Mouse (Mus musculus): ENCODE measurements around the gene Litaf. TPM values are rescaled to one million over a fixed set of nuclear protein-coding genes. Genes with fewer than 3 reads are reported as not detected.

Gene Litaf
- polyA plus RNA-seq, 1 experiment from 2014 or later = 113 TPM

GRCm38 (mm10) chr16:11035790-11036431, 30.0 kb downstream of the Litaf start:
- Histone ChIP-seq H3K4me1 (peaks cover 13% of the 10 kb centered on the region), H3K4me3 (no peak overlapping the region), H3K4me2 (no peak overlapping the region), H3K36me3 (no peaks in the 10 kb centered on the region), H3K9ac (no peak overlapping the region), H3K27ac (no peak overlapping the region), H3K27me3 (no peaks in the 10 kb centered on the region), H3K9me3 (no peaks in the 10 kb centered on the region)
- WGBS = 28% methylated on average over 15 of the region's 15 CpGs
- no peak for ATAC-seq (ENCODE audit: insufficient number of reproducible peaks, low FRiP score, low TSS enrichment, low read depth)

GRCm38 (mm10) chr16:11035273-11035672, 30.7 kb downstream of the Litaf start:
- 82% methylated on average over 9 of the region's 9 CpGs for WGBS
- Histone ChIP-seq H3K4me1 (peaks cover 13% of the 10 kb centered on the region), H3K36me3 (no peaks in the 10 kb centered on the region), H3K4me3 (no peak overlapping the region), H3K27ac (no peak overlapping the region), H3K9me3 (no peaks in the 10 kb centered on the region), H3K9ac (no peak overlapping the region), H3K27me3 (no peaks in the 10 kb centered on the region), H3K4me2 (no peak overlapping the region)
- ATAC-seq (ENCODE audit: insufficient number of reproducible peaks, low FRiP score, low TSS enrichment, low read depth) = no peak

DNA sequence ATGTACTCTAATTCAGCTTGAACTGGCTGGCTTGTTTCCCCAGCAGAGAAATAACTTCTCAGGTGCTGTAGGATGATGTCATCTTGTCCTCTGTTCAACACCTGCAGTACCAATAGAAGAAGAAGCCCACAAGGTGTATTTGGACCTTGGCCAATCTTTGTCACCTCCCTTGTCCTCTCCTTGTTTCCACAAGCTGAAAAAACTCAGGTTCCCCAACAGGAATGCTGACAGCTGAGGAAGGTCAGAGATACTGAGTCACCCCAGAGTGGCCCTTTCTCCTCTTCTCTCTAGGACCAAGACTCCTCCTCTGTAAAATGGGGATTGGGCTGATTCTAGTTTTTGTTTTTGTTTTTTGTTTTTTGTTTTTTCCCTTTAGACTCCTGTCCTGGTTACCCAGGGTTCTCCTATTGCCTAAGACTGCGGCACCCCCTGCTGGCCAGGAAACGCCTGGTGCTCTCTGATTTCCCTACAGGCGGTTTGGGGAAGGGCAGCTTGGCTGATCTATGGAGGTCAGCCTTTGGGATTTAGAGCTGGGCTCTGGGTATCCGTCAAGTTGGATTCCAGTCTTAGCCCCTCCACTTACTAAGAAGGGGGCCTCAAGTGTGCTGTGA, 31.7 kb downstream of the Litaf start:
- Histone ChIP-seq H3K27ac (no peak overlapping the region), H3K4me2 (no peak overlapping the region), H3K36me3 (no peaks in the 10 kb centered on the region), H3K9me3 (no peaks in the 10 kb centered on the region), H3K4me1 (peaks cover 10% of the 10 kb centered on the region), H3K4me3 (no peak overlapping the region), H3K27me3 (no peaks in the 10 kb centered on the region), H3K9ac (no peak overlapping the region)
- WGBS = 4% methylated on average over 4 of the region's 4 CpGs
- no peak for ATAC-seq (ENCODE audit: insufficient number of reproducible peaks, low FRiP score, low TSS enrichment, low read depth)

GRCm38 (mm10) chr16:11031320-11031719, 34.6 kb downstream of the Litaf start:
- no peak for ATAC-seq (ENCODE audit: insufficient number of reproducible peaks, low FRiP score, low TSS enrichment, low read depth)
- no peak overlapping the region for H3K4me2 ChIP-seq
- no peaks in the 10 kb centered on the region for H3K9me3 ChIP-seq
- no peak overlapping the region for H3K9ac ChIP-seq
- WGBS = 54% methylated on average over 3 of the region's 3 CpGs
- no peak overlapping the region for H3K27ac ChIP-seq
- H3K36me3 ChIP-seq = no peaks in the 10 kb centered on the region
- H3K4me3 ChIP-seq = no peak overlapping the region
- no peaks in the 10 kb centered on the region for H3K27me3 ChIP-seq
- peaks cover 9% of the 10 kb centered on the region for H3K4me1 ChIP-seq

GRCm38 (mm10) chr16:11030844-11031243, 35.1 kb downstream of the Litaf start:
- Histone ChIP-seq H3K27me3 (no peaks in the 10 kb centered on the region), H3K4me2 (no peak overlapping the region), H3K27ac (no peak overlapping the region), H3K4me1 (peaks cover 6% of the 10 kb centered on the region; the same call in 1 of the 2 replicates), H3K9me3 (no peaks in the 10 kb centered on the region), H3K36me3 (no peaks in the 10 kb centered on the region), H3K9ac (no peak overlapping the region), H3K4me3 (no peak overlapping the region)
- WGBS = 81% methylated on average over 4 of the region's 4 CpGs
- ATAC-seq (ENCODE audit: insufficient number of reproducible peaks, low FRiP score, low TSS enrichment, low read depth) = no peak

- H3K27ac ChIP-seq = no peak overlapping the region
Measured at GRCm38 (mm10) chr16:11028206-11028605, 37.8 kb downstream of the Litaf start.

DNA sequence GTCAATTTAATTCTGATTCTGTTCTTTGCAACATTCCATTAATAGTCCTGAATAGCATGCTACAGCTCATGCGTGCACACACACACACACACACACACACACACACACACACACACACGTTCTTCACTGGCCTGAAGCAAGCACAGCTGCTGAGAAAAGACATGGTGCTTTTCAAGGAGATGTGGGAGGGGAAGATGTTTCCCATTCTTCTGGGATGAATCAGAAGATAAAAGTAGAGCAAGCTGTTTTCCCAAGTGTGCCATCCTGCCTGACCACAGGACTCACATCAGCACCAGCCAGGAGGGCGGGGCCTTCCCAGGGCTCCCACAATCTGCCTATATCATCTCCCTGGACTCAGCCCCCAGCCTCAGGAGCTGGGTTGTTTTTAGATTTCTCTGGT, 41.1 kb downstream of the Litaf start:
- H3K9me3 ChIP-seq = no peaks in the 10 kb centered on the region
- ATAC-seq (ENCODE audit: insufficient number of reproducible peaks, low FRiP score, low TSS enrichment, low read depth) = no peak
- no peaks in the 10 kb centered on the region for H3K4me1 ChIP-seq
- H3K4me3 ChIP-seq = no peak overlapping the region
- H3K4me2 ChIP-seq = no peak overlapping the region
- no peaks in the 10 kb centered on the region for H3K27me3 ChIP-seq
- H3K9ac ChIP-seq = no peak overlapping the region
- H3K27ac ChIP-seq = no peak overlapping the region
- H3K36me3 ChIP-seq = no peaks in the 10 kb centered on the region
- 67% methylated on average over 3 of the region's 3 CpGs for WGBS

More at GRCm38 (mm10) chr16:11028206-11028605, 37.8 kb downstream of the Litaf start:
- H3K4me2 ChIP-seq = no peak overlapping the region
- no peak for ATAC-seq (ENCODE audit: insufficient number of reproducible peaks, low FRiP score, low TSS enrichment, low read depth)
- no peaks in the 10 kb centered on the region for H3K9me3 ChIP-seq
- no peak overlapping the region for H3K9ac ChIP-seq
- no peaks in the 10 kb centered on the region for H3K27me3 ChIP-seq
- WGBS = 80% methylated on average over 7 of the region's 7 CpGs
- H3K36me3 ChIP-seq = no peaks in the 10 kb centered on the region
- no peaks in the 10 kb centered on the region for H3K4me1 ChIP-seq
- H3K4me3 ChIP-seq = no peak overlapping the region

GRCm38 (mm10) chr16:11023618-11024017, 42.3 kb downstream of the Litaf start:
- H3K27ac ChIP-seq = no peak overlapping the region
- no peaks in the 10 kb centered on the region for H3K4me1 ChIP-seq
- no peaks in the 10 kb centered on the region for H3K27me3 ChIP-seq
- no peak overlapping the region for H3K4me3 ChIP-seq
- H3K9ac ChIP-seq = no peak overlapping the region
- ATAC-seq (ENCODE audit: insufficient number of reproducible peaks, low FRiP score, low TSS enrichment, low read depth) = no peak
- H3K4me2 ChIP-seq = no peak overlapping the region
- H3K9me3 ChIP-seq = no peaks in the 10 kb centered on the region
- no peaks in the 10 kb centered on the region for H3K36me3 ChIP-seq
- WGBS = 86% methylated on average over 5 of the region's 5 CpGs

DNA sequence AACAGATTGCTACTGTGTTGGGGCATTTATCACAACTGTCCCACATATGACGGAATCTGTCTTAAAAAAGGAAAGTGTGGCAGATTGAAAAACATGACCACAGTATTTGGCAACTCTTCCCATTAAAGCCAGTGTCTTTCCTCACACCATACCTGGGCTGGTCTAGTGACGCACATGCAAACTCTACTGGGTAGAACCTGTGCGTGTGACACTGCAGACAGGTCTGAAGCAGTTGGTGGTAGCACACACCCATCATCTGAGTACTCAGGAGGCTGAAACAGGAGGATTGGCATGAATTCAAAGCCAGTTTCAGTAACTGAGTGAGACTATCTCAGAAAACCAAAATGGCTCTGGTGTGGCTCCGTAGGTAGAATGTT, 43.9 kb downstream of the Litaf start:
- H3K27me3 ChIP-seq = no peaks in the 10 kb centered on the region
- peaks cover 8% of the 10 kb centered on the region; the same call in 1 of the 2 replicates for H3K4me1 ChIP-seq
- H3K27ac ChIP-seq = no peak overlapping the region
- no peak overlapping the region for H3K4me3 ChIP-seq
- H3K9ac ChIP-seq = no peak overlapping the region
- H3K9me3 ChIP-seq = no peaks in the 10 kb centered on the region
- no peak overlapping the region for H3K4me2 ChIP-seq
- ATAC-seq (ENCODE audit: insufficient number of reproducible peaks, low FRiP score, low TSS enrichment, low read depth) = no peak
- no peaks in the 10 kb centered on the region for H3K36me3 ChIP-seq
- WGBS = 82% methylated on average over 4 of the region's 4 CpGs

DNA sequence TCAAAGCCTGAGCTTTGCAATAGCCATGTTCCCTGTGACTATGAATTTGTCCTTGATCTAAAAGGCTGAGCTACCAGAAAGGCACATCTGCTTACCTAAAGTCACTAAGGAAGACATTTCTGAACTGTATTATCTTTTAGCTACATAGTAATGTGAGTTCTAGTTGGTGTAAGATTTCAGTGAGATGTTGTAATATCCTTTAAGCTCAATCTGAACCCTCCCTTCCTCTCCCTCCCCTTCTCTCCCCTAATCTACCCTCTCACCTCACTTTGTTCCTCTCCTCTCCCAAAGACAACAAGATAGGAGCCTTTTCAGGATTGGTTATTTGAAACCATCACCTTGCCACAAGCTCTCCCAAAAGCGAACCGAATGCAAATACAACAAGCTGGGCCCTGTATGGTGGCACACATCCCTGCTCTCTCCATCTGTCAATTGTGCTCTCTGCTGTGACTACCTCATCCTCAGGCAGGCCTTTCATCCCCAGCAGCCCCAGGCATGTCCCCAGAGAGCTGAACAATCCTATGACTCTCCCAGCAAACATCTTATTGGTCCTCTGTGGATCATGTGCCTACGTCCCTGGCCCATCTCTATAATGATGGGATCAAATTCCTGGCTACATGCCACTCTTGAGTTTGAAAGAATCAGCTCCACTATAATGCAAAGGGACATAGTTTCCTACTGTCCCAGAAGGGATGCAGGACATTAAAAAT, 44.4 kb downstream of the Litaf start:
- WGBS = 49% methylated on average over 3 of the region's 3 CpGs
- Histone ChIP-seq H3K9ac (no peak overlapping the region), H3K4me1 (peaks cover 8% of the 10 kb centered on the region; the same call in 1 of the 2 replicates), H3K27me3 (no peaks in the 10 kb centered on the region), H3K4me2 (no peak overlapping the region), H3K27ac (no peak overlapping the region), H3K4me3 (no peak overlapping the region), H3K9me3 (no peaks in the 10 kb centered on the region), H3K36me3 (no peaks in the 10 kb centered on the region)
- no peak for ATAC-seq (ENCODE audit: insufficient number of reproducible peaks, low FRiP score, low TSS enrichment, low read depth)

- Histone ChIP-seq H3K9ac (no peak overlapping the region), H3K27me3 (no peaks in the 10 kb centered on the region)
- ATAC-seq (ENCODE audit: insufficient number of reproducible peaks, low FRiP score, low TSS enrichment, low read depth) = no peak
Measured at GRCm38 (mm10) chr16:11017807-11018595, 48.0 kb downstream of the Litaf start.

GRCm38 (mm10) chr16:11016353-11016752, 49.6 kb downstream of the Litaf start:
- H3K36me3 ChIP-seq = no peaks in the 10 kb centered on the region
- WGBS = 51% methylated on average over 4 of the region's 4 CpGs
- H3K9ac ChIP-seq = no peak overlapping the region
- H3K4me2 ChIP-seq = no peak overlapping the region
- H3K27me3 ChIP-seq = no peaks in the 10 kb centered on the region
- no peak overlapping the region for H3K4me3 ChIP-seq
- no peak overlapping the region for H3K27ac ChIP-seq
- H3K4me1 ChIP-seq = peaks cover 25% of the 10 kb centered on the region
- no peaks in the 10 kb centered on the region for H3K9me3 ChIP-seq
- no peak for ATAC-seq (ENCODE audit: insufficient number of reproducible peaks, low FRiP score, low TSS enrichment, low read depth)

More at GRCm38 (mm10) chr16:11017807-11018595, 48.0 kb downstream of the Litaf start:
- H3K4me1 ChIP-seq = peaks cover 13% of the 10 kb centered on the region
- H3K4me2 ChIP-seq = no peak overlapping the region
- WGBS = 39% methylated on average over 11 of the region's 11 CpGs
- H3K4me3 ChIP-seq = no peak overlapping the region
- H3K36me3 ChIP-seq = no peaks in the 10 kb centered on the region
- no peak overlapping the region for H3K27ac ChIP-seq
- no peaks in the 10 kb centered on the region for H3K9me3 ChIP-seq

Data from limb, embryonic 15.5 days (tissue).